10 mouse cellular contexts compared by ENCODE assay signal in genomic region chr6:125156903-125157614, GRCm38 (mm10). TPM values are rescaled to one million over a fixed set of nuclear protein-coding genes. Genes with fewer than 3 reads are reported as not detected.
A peak's percentile ranks its signal among the peaks of the same experiment; 100 is the strongest.
DNase-seq lines count a peak whose midpoint lies in the region; ATAC-seq and TF ChIP-seq lines count a peak whose summit lies in the region.
"Had no signal": no experiment of that assay in that cellular context is flagged by ENCODE, and none has a peak within 500 bp of the region (broad histone marks: within the 10 kb centered on the region; RNA-seq: fewer than 3 reads in every experiment).

No protein-coding gene starts in this region.

- TF ChIP-seq POLR2A in lung, adult 2 months (IDR thresholded peaks at IDR 0.05; ENCODE audit: borderline replicate concordance, extremely low read depth, low read depth, low read length) = no peak

- no peak for ATAC-seq in forebrain, postnatal 0 days
- no peak for ATAC-seq in frontal cortex, adult (ENCODE audit: low TSS enrichment)

- peaks cover 93% of the 10 kb centered on the region for H3K36me3 ChIP-seq in forebrain, embryonic 10.5 days (replicated peaks)
- H3K36me3 ChIP-seq in forebrain, postnatal 0 days (ENCODE audit: insufficient read depth) = peaks cover 72% of the 10 kb centered on the region

- peaks cover 50% of the 10 kb centered on the region for H3K4me1 ChIP-seq in forebrain, embryonic 10.5 days
- H3K4me1 ChIP-seq in forebrain, postnatal 0 days (ENCODE audit: insufficient read depth) = no peaks in the 10 kb centered on the region
- H3K4me1 ChIP-seq in lung, adult 2 months (ENCODE audit: control insufficient read depth, insufficient read depth, low read length) = no peaks in the 10 kb centered on the region

- 48% methylated on average over 7 of the region's 7 CpGs for WGBS in forebrain, embryonic 10.5 days
- WGBS in forebrain, postnatal 0 days = 36% methylated on average over 7 of the region's 7 CpGs
- 68% methylated on average over 7 of the region's 7 CpGs for WGBS in lung, adult 2 months

- no peak for TF ChIP-seq CTCF in forebrain, postnatal 0 days (IDR thresholded peaks at IDR 0.05; ENCODE audit: low read depth)
- TF ChIP-seq CTCF in lung, adult 2 months (IDR thresholded peaks at IDR 0.05; ENCODE audit: insufficient read depth, low read length) = no peak

- no peaks in the 10 kb centered on the region for H3K27me3 ChIP-seq in forebrain, embryonic 10.5 days (ENCODE audit: poor library complexity, severe bottlenecking)
- no peaks in the 10 kb centered on the region for H3K27me3 ChIP-seq in forebrain, postnatal 0 days (ENCODE audit: insufficient read depth, low read length)
- H3K27me3 ChIP-seq: lung, embryonic 15.5 days had no signal

- H3K4me2 ChIP-seq in forebrain, postnatal 0 days (ENCODE audit: low read depth) = no peak overlapping the region
- H3K4me2 ChIP-seq: lung, embryonic 15.5 days had no signal

- H3K4me3 ChIP-seq in forebrain, embryonic 10.5 days = peak overlapping the region; percentile 16; the same call in 1 of the 2 replicates
- no peak overlapping the region for H3K4me3 ChIP-seq in forebrain, postnatal 0 days (ENCODE audit: low read depth, low read length)
- no peak overlapping the region for H3K4me3 ChIP-seq in lung, adult 2 months (replicated peaks; ENCODE audit: extremely low read depth, low read depth, low read length)
- H3K4me3 ChIP-seq: lung, embryonic 15.5 days had no signal

- H3K9ac ChIP-seq in forebrain, postnatal 0 days = no peak overlapping the region
- H3K9ac ChIP-seq: lung, embryonic 15.5 days had no signal

- peak; percentile 61 for DNase-seq in forebrain, embryonic 10.5 days (ENCODE audit: extremely low spot score, low spot score)
- no peak for DNase-seq in forebrain, postnatal 0 days
- DNase-seq in lung, postnatal 10 days = peak; percentile 37
- no peak for DNase-seq in lung, adult 2 months
- peak; percentile 38 to 47 for DNase-seq in kidney, postnatal 36 days
- peak; percentile 52 for DNase-seq in testis, postnatal 10 days (ENCODE audit: low spot score)
- no peak for DNase-seq in urinary bladder, postnatal 10 days (ENCODE audit: low spot score)
- DNase-seq: layer of hippocampus, adult 9-11 months had no signal

- H3K9me3 ChIP-seq in forebrain, embryonic 10.5 days = no peaks in the 10 kb centered on the region
- no peaks in the 10 kb centered on the region for H3K9me3 ChIP-seq in forebrain, postnatal 0 days (ENCODE audit: low read length)
- H3K9me3 ChIP-seq: lung, embryonic 15.5 days had no signal

- H3K27ac ChIP-seq in forebrain, embryonic 10.5 days = peak overlapping the region; percentile 75
- no peak overlapping the region for H3K27ac ChIP-seq in forebrain, postnatal 0 days (ENCODE audit: low read depth, low read length)
- H3K27ac ChIP-seq: lung, embryonic 15.5 days had no signal

RNA-seq across cellular contexts. Expression of gene Gapdh, which starts 9.2 kb away (rescaled TPM):
- polyA plus RNA-seq in forebrain, embryonic 10.5 days (2016; fragmentation: Nextera tagmentation; extraction: Ambion mirVana) = 3,225 and 3,313 TPM in 2 replicates
- 2,022 and 2,511 TPM in 2 replicates for total RNA-seq in forebrain, postnatal 0 days (2014; rRNA removed)
- 1,543 and 1,551 TPM in 2 replicates for polyA plus RNA-seq in forebrain, postnatal 0 days (2015; fragmentation: Nextera tagmentation; extraction: Ambion mirVana)
- polyA plus RNA-seq in lung, adult 2 months (2012; rRNA removed) = 1,317 and 1,826 TPM in 2 replicates

RNA-seq across cellular contexts. Expression of gene Iffo1, which starts 12.0 kb away (rescaled TPM):
- 9.2 and 10.0 TPM in 2 replicates for polyA plus RNA-seq in forebrain, embryonic 10.5 days (2016; fragmentation: Nextera tagmentation; extraction: Ambion mirVana)
- total RNA-seq in forebrain, postnatal 0 days (2014; rRNA removed) = 24.6 and 28.8 TPM in 2 replicates
- polyA plus RNA-seq in forebrain, postnatal 0 days (2015; fragmentation: Nextera tagmentation; extraction: Ambion mirVana) = 12.8 and 18.3 TPM in 2 replicates
- 45.0 and 51.0 TPM in 2 replicates for polyA plus RNA-seq in lung, adult 2 months (2012; rRNA removed)

RNA-seq across cellular contexts. Expression of gene Nop2, which starts 25.4 kb away (rescaled TPM):
- 101 and 103 TPM in 2 replicates for polyA plus RNA-seq in forebrain, embryonic 10.5 days (2016; fragmentation: Nextera tagmentation; extraction: Ambion mirVana)
- total RNA-seq in forebrain, postnatal 0 days (2014; rRNA removed) = 47.2 and 56.0 TPM in 2 replicates
- 39.6 and 43.5 TPM in 2 replicates for polyA plus RNA-seq in forebrain, postnatal 0 days (2015; fragmentation: Nextera tagmentation; extraction: Ambion mirVana)
- polyA plus RNA-seq in lung, adult 2 months (2012; rRNA removed) = 10.1 and 13.6 TPM in 2 replicates

RNA-seq across cellular contexts. Expression of gene Ncapd2, which starts 34.4 kb away (rescaled TPM):
- 271 and 274 TPM in 2 replicates for polyA plus RNA-seq in forebrain, embryonic 10.5 days (2016; fragmentation: Nextera tagmentation; extraction: Ambion mirVana)
- 32.5 and 43.5 TPM in 2 replicates for total RNA-seq in forebrain, postnatal 0 days (2014; rRNA removed)
- polyA plus RNA-seq in forebrain, postnatal 0 days (2015; fragmentation: Nextera tagmentation; extraction: Ambion mirVana) = 18.9 and 25.8 TPM in 2 replicates
- 15.5 and 34.2 TPM in 2 replicates for polyA plus RNA-seq in lung, adult 2 months (2012; rRNA removed)

RNA-seq across cellular contexts. Expression of gene Mrpl51, which starts 34.5 kb away (rescaled TPM):
- polyA plus RNA-seq in forebrain, embryonic 10.5 days (2016; fragmentation: Nextera tagmentation; extraction: Ambion mirVana) = 232 and 239 TPM in 2 replicates
- total RNA-seq in forebrain, postnatal 0 days (2014; rRNA removed) = 51.3 and 54.0 TPM in 2 replicates
- polyA plus RNA-seq in forebrain, postnatal 0 days (2015; fragmentation: Nextera tagmentation; extraction: Ambion mirVana) = 146 and 148 TPM in 2 replicates
- 30.1 and 39.4 TPM in 2 replicates for polyA plus RNA-seq in lung, adult 2 months (2012; rRNA removed)

Comparison
In these comparisons a context has a peak if more than half of its experiments do, and no peak if none do; other contexts are left out.
1. DNase-seq: peak in forebrain, embryonic 10.5 days (single experiment), lung, postnatal 10 days (single experiment), kidney, postnatal 36 days (2 of 2) and testis, postnatal 10 days (single experiment); none in forebrain, postnatal 0 days (single experiment), lung, adult 2 months (single experiment) and urinary bladder, postnatal 10 days (single experiment).